Mouse (Mus musculus) cerebellum, adult 9-10 months (tissue): ENCODE measurements around the gene Hist1h4h.

Experiments
- DNase-seq: peaks from one replicate; pipeline ENCODE4 v3.0.0; 2022

Hist1h4h gene

DNA sequence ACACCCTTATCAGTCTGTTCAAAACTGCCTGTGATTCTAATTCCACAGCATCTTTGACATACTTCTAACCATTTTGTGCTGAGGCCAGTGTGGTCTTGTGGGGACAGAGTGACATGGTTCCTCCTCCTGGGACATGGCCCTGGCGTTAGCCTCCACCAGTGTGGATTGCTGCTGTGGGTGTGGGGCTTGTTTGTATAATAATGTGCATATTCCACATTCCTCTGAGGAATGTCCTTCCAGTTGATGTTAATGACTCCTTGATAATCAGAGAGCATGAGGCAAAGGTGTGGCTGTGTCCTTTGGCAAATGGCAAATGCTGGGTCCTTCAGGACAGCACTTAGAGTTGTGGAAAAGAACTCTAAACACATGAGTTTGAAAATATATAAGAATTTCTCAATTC lies 17.3 kb upstream of the Hist1h4h start:
- DNase-seq: no peak

DNA sequence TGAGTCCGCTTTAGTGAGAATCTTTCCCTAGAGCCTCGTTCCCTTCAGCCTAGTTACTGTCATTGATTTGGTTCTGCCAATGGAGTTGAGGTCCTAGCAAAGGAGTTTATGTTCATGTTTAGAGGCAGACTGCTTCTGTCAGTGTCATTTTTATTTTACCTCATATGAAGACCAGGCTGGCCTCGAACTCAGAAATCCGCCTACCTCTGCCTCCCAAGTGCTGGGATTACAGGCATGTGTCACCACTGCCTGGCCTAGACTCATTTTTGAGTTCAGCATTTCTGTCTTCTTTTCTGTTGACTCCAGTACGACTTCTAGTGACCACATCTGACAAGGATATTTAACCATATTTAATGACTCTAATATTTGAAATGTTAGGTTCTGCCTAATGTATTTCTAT lies 15.6 kb upstream of the Hist1h4h start:
- peak; percentile 9 for DNase-seq

DNA sequence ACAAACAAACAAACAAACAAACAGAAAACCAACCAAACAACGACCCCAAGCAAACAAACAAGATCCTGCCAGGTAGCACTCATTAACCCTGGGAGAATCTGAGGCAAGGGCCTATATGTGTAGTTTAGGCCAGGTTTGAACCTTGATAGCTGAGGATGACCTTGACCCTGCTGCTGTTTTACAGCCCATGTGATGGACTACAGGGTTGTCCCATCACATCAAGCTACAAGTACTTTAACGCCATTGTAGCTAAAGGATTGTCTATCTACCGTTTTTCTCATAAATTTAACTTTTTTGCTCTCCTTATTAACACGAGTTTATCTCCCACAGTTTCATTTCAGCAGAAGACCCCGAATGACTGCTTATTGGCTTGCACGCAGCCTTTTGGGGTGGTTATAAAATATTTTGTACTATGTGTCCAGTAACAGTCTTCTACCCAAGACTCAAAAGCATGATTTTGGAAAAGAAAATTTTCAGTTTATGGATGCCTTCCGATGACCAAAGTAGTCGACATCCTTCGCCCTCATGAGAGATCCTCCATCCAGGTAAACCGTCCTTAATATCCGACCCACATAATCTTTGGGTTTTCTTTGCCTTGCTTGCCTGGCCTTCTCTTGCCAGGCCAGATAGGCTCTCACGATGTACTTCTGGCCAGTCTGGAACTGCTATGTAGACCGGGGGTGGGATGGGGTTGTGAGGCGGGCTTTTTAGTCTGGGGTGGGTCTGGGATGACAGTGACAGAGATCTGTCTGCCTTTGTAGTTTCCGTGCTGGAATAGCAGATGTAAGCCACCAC lies 14.8 kb upstream of the Hist1h4h start:
- DNase-seq: peak; percentile 23

DNA sequence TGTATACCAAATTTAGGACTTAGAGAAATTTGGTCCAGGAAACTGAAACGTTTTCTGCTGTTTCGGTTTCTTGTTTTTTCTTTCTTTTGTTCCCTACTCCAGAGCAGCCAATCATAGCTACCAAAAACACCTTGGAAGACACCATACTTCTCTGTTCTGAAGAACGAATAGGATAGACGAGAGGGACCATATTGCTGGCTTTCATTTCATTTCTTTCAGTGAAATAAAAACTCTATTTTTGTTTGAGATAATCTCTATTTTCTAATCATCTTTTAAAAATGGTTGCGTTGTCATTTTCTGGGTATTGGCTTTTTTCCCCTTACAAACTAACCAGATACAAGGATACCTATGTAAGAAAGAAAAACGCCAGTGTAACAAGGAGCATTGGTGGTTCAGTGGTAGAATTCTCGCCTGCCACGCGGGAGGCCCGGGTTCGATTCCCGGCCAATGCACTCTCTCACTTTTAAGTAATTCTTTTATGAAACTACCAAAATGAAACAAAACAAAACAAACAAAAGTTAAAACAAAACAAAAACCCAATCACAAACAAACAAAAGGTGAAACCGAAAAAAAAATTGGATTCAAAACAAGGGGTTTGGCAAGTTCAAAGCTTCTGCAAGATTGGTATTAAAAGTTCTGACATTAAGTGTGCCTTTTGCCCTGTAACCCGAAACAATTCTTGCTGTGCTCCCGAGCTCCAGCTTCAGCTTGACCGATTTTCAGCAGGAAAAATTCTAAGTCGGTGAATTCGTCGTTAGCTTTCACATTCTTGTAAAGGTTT lies 13.8 kb upstream of the Hist1h4h start:
- DNase-seq: peak; percentile 85

DNA sequence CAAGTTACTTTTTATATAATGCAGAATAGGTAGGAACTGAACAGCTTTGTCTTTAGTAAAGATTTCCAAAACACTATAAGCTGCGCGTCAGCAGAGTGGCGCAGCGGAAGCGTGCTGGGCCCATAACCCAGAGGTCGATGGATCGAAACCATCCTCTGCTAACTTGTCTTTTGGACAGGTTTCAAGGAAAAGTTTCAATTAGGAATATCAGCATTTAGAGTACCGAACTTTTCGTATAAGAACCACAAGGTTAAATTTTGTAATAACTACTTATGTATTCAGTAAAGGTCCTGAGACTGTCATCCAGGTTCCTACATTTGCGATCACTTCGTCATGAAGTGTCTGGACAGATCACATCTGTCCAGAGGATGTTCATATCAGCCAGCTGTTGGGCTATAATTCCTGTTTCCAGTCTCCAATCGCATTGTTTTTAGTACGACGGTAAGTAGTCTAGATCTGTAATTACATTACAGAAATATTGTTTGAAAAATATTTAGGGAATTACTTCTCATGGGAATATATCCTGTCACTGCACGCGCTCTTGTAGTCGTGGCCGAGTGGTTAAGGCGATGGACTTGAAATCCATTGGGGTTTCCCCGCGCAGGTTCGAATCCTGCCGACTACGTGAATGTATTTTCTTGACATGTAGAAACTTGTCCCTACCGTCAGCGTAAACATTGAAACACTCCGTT lies 13.1 kb upstream of the Hist1h4h start:
- DNase-seq: peak; percentile 95

DNA sequence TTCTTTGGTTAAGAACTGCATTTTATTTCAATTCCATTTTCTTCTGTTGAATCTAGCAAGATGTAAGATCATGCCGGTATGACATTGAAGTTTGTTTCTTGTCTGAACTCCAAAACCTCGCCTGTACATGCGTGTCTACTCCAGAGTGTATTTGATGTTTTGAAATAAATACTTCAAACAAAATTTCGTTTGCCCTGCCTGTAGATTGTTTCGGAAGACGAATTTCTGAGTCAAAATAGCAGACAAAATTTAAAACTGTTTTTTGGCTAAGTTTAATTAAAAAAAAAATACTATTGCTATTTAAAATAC lies 12.6 kb upstream of the Hist1h4h start:
- DNase-seq: no peak

DNA sequence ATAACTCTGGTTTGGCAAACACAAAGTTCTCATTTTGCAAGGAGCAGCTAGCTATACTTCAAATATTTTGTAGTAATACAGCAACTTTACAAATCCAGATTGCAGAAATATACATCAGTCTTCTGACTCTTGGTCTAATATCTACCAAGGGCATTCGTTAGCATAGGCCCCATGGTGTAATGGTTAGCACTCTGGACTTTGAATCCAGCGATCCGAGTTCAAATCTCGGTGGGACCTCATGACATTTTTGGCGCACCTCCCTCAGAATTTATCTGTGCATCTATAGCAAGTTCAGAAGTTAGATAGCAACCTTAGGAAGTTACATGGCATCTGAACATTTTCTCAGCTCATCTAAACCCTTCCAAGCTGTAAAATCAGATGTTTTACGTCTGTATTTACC lies 12.0 kb upstream of the Hist1h4h start:
- DNase-seq: peak; percentile 90

DNA sequence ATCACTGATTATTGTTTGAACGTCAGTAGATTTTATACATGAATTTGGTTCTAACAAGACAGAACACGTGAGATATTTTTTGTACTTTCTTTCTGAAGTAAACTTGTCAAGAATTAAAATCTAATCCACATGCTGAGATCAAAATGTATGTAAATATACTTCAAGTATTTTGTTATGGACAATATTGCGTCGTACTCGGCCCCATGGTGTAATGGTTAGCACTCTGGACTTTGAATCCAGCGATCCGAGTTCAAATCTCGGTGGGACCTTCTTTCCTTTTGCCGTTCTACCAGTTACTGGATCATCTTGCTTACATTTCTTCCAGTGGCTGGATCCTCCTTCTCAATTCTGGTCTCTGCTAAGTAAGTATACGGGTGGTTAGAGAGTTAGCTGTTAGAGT lies 11.4 kb upstream of the Hist1h4h start:
- peak; percentile 86 for DNase-seq

DNA sequence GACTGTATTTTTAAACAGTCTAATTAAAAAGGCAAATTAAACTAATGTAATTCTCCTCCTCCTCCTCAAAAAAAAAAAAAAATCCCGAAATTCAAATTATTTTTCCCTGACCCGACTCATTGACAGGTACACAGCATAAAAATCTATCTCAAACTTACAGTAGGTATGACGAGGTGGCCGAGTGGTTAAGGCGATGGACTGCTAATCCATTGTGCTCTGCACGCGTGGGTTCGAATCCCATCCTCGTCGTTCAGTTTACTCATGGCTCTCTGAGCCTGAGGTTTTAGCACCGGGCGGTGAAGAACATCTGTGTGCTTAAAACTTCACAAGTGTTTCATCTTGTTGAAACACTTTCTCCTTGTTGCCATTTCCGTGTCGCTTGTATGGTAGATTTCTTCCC lies 9.1 kb upstream of the Hist1h4h start:
- DNase-seq: peak; percentile 81

DNA sequence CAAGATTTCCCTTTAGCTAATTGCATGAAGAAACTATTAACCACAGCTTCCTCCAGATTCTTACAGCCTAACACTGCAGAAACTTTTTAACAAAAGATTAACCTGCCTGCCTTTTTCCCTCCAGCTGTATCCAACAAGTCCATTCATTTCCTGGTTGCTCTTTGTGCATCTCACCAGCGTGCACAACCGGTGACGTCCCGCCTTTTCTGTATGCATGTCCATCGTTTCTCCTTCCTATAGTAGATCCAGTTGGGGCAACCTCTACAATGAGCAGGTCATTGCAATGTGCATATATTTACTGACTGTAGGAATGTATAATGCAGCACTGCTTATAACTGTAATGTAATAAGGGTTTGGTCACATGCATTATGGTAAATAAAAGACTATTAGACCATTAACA lies 6.9 kb upstream of the Hist1h4h start:
- peak; percentile 13 for DNase-seq

DNA sequence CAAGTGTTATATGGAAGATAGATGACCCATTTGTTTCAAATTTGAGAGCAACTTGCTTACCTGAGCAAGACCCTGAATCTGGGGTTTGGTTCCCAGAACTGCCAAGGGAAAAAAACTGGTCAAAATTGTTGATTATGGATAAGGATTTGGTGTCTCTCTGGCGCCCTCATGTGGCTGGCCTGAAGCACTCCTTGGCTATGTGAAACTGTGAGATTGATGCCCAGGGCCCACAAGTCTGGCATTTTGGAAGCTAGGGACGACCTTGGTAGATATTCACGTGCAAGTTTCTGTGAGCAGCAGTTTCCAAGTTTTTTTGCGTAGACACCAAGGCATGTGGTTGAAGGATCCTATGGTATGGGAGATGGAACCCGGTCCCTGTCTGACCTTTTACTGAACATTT lies 6.2 kb upstream of the Hist1h4h start:
- DNase-seq: peak; percentile 78

DNA sequence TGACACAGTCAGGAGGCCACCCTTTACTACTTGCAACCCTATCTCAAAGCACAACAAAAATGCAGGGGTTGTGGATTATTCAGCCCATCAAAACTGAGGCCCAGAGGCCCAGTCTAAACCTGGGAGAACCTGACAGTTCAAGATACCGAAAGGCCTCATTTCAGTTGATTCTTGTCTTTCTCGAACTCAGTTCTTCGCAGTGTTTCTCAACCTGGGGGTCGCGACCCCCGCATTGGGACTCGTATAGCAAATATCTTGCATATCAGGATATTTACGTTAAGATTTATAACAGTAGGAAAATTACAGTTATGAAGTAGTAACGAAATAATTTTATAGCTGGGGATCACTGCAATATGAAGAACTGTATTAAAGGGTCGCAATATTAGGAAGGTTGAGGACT lies 4.9 kb upstream of the Hist1h4h start:
- no peak for DNase-seq

DNA sequence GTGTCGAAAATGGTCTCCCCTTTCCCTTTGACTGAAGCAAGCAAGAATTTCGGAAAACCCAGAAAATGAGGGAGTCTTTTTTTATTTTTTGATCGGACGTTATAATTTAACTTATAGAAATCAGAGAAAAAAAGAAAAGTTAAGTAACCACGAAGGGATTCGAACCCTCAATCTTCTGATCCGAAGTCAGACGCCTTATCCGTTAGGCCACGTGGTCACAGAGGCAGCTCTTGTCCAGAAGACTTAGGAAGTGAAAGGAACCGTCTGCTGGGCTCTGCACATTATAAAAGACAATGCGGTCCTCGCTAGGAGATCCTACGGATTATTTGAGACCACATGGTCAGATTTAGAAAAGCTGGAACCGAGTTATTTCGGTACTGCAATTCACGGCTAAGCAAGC lies 4.5 kb upstream of the Hist1h4h start:
- peak; percentile 96 for DNase-seq

DNA sequence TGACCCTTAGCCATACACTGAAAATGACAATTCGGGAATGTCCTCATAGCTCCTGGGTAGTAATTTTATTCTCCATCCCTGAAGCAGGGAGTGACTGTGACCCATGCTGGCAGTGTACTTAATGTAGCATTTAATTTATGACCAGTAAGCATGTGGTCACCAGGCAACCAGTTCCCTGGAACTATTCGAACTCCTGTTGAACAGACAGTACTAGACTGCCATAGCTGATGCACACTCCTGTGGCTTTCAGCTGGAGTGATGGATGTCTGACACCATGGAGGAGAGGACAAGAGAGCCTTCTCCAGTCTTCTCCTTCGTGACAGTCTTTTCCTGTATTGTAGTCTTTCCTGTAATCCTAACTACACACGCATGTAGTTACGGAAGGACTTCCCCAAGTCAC lies 1.8 kb upstream of the Hist1h4h start:
- no peak for DNase-seq

DNA sequence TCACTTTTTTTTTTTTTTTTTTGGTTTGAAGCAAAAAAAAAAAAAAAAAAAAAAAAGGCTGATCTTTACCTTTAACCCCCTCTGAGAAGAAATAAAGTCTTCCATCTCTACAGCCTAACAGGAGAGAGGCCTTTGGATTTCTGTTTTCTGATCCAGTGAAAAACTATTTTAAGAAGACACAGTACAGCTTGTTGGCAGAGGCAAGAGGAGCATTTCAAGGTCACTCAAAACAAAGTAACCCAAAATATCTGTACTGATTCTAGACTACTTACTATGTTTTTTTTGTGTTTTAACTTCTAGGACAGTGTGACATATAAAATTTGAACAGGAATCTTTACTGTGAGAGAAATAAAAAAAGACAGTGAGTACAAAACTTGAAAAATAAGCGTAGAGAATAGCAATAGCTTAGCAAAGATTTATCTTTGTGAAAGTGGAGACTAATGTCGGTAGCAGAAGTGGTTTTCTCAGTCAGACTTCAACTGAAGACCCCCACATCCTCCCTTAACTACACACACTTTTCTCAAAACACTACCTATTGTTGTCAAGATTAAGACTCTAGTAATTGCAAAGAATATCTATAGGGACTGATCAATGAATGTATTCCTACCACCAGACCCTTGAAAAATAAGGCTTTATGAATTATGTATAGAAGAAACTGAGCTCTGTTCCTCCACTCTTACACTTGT lies 1.2 kb upstream of the Hist1h4h start:
- DNase-seq: peak; percentile 39

DNA sequence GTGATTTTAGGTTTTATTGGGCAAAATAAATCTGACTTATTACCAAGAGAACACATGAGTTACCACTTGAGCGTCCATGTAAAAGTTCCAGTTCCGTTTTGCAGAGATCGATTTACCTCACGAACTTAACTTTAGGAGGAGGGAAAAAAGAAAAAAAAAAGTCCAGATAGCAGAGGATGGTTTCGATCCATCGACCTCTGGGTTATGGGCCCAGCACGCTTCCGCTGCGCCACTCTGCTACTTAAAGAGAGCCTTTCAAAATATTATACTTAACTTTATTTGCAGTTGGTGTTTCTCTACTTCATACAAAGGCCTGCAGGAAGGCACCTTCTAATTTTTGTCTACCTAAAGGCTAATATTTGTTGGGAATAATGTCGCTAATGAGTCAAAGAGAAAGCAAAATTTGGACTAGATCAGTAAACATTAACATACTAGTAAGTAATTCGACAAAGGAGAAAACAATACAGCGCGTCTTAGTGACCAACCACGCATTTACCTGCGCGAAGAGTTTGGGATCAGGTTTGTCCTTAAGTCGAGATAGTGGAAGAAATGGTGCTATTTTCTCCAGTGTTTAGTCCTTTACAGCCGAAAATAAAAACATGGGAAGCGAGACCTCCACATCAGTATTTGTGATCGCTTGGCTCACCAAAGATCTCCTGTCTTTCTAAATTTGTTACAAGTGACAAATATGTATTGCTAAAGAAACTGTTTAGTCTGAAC lies 509 bp upstream of the Hist1h4h start:
- DNase-seq: peak; percentile 87

DNA sequence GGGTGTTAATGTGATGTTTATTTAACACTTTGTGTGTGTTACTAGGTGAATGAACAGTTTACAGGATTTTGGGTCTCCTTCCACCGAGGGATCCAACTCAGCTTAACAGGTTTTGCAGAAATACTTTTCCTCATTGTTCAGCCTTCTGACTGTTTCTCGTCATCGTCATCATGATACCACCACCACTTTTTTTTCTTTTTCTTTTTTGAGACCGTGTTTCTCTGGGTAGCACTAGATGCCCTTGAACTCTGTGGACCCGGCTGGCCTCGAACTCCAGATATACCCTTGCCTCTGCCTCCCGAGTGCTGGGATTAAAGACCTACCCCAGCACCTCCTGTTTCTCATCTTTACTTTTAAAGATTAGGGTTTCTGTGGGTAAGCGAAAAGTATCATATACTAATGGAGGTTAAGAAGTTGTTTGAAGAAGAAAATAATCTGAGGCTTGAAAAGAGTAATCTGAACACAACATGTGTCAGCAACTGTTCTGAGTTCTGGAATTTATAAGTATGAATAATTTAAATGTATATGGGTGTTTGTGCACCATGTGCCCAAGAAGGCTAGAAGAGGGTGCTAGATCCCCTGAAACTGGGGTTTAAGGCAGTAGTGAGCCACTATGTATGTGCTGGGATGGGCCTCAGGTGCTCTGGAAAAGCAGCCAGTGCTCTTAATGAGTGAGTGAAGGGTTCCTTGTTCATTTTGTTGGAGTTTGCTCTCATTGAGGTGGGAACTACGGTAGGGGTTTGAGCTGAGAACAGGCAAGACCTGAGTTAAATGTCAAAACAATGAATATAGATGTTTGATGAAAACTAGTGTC lies 1.6 kb downstream of the Hist1h4h start:
- peak; percentile 50 for DNase-seq

DNA sequence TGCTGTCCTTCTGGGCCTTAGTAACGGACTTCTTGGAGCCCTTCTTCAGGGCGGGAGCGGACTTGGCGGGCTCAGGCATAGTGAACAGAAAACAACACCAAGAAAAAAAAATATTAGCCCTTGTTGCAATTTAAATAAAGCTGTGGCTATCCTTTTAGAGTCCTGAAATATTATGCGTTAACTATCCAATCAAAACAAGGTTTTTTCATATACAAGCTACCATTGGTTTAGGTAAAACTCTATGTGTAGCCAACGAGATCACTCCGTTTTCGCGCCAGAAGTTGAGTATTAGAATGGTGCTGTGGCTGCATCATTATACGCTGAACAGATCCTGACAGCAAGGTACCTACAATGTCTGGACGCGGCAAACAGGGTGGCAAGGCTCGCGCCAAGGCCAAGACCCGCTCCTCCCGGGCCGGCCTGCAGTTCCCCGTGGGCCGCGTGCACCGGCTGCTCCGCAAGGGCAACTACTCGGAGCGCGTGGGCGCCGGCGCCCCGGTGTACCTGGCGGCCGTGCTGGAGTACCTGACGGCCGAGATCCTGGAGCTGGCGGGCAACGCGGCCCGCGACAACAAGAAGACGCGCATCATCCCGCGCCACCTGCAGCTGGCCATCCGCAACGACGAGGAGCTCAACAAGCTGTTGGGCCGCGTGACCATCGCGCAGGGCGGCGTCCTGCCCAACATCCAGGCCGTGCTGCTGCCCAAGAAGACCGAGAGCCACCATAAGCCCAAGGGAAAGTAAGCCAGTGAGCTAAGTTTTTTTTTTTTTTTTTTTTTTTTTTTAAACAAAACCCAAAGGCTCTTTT lies 2.9 kb downstream of the Hist1h4h start, which contains the start of gene Hist1h2af:
TSS of gene Hist1h2af (plus strand) at position 347 of the 808 bp plus-strand sequence.
- peak; percentile 86 for DNase-seq

DNA sequence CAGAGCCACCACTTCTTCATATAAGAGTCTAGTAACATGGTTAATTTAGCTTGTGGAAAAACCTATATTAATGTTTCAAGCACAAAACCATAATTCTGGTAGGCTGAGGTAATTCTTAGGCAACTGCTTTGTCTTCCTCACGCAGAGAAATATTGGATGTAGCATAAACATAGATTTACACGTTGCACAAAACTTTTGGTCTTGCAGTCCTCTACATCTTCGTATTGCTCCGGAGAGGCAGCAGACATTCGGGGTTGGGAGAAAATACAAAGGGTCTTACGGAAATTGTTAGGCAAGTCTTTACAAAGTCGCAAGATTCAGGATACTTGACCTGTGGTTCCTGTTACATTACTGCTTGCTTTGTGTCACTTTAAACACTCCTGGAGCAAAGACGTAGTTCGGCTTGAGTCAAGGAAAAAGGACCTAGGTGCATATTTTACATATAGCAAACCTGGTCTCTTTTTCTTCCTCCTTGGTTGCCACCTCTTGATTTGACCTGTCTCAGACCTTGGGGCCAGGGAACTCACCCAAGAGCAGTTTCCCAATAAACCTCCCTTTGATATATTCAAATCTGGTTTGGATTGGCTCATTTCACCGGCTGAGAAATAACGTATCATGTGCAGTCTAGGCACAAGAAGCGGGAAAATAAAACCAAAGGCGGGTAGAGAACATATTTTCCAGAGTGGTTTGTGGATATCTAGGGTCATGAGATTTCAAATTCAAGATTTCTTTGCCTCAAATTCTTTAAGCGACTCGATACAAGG lies 3.7 kb downstream of the Hist1h4h start:
- no peak for DNase-seq
